Mouse (Mus musculus) frontal cortex, adult 2 months (tissue): ENCODE measurements around the gene Obscn. TPM values are rescaled to one million over a fixed set of nuclear protein-coding genes. Genes with fewer than 3 reads are reported as not detected.

Source experiments
- DNase-seq, 2 experiments: peaks; one replicate each; pipeline ENCODE4 v3.0.0; 2022; ENCODE audit warnings: low spot score in 1 of 2; ENCODE audit errors: extremely low spot score in 1 of 2
- polyA plus RNA-seq: library from polyadenylated mRNA; depleted of rRNA; stranded (reverse); fragments of >200 nt; gene quantifications from 2 replicates; pipeline ENCODE4 v1.2.3, GENCODE M21; 2012; rRNA removed

Gene Obscn
- polyA plus RNA-seq, 1 experiment: 1.1 TPM

- peak; percentile 86 to 93 for DNase-seq
Measured at GRCm38 (mm10) chr11:58948542-58949479, 187.4 kb downstream of the Obscn start, which contains the start of gene Hist3h2ba. Gene Hist3h2ba, plus strand, starts transcription at chr11:58948920.

GRCm38 (mm10) chr11:58947798-58948528, 188.2 kb downstream of the Obscn start:
- DNase-seq: peak in 1 of 2 experiments; percentile 75

- DNase-seq: no peak
Measured at GRCm38 (mm10) chr11:58947306-58947705, 188.9 kb downstream of the Obscn start.

Other genes with a start within 250 kb of the Obscn start
- 6.3 and 6.4 TPM in 2 replicates for gene Zfp39, start 232.2 kb downstream of the Obscn start, polyA plus RNA-seq
- gene Btnl10, start 218.5 kb downstream of the Obscn start, polyA plus RNA-seq: 0.19 and 0.26 TPM in 2 replicates
- 554 and 589 TPM in 2 replicates for gene Rnf187, start 197.5 kb downstream of the Obscn start, polyA plus RNA-seq
- 174 and 184 TPM in 2 replicates for gene Hist3h2ba, start 187.5 kb downstream of the Obscn start, polyA plus RNA-seq
- gene Hist3h2a, start 181.7 kb downstream of the Obscn start, polyA plus RNA-seq: 54.3 and 57.7 TPM in 2 replicates
- gene Trim17, start 181.7 kb downstream of the Obscn start, polyA plus RNA-seq: 7.8 and 9.7 TPM in 2 replicates
- 26.2 and 28.4 TPM in 2 replicates for gene Trim11, start 158.3 kb downstream of the Obscn start, polyA plus RNA-seq
- 6.4 and 7.0 TPM in 2 replicates for gene Iba57, start 27.3 kb upstream of the Obscn start, polyA plus RNA-seq
- gene Gjc2, start 46.8 kb upstream of the Obscn start, polyA plus RNA-seq: 13.8 and 16.7 TPM in 2 replicates
- 232 and 250 TPM in 2 replicates for gene Guk1, start 55.8 kb upstream of the Obscn start, polyA plus RNA-seq
- gene Mrpl55, start 66.1 kb upstream of the Obscn start, polyA plus RNA-seq: 48.7 and 58.2 TPM in 2 replicates
- 33.2 and 35.6 TPM in 2 replicates for gene 2310033P09Rik, start 71.9 kb upstream of the Obscn start, polyA plus RNA-seq
- gene Arf1, start 91.9 kb upstream of the Obscn start, polyA plus RNA-seq: 593 and 603 TPM in 2 replicates
- 0.04 TPM in 1 of 2 replicates, not detected in the other for gene Wnt3a, start 154.3 kb upstream of the Obscn start, polyA plus RNA-seq
- gene Wnt9a, start 170.5 kb upstream of the Obscn start, polyA plus RNA-seq: 9.4 and 12.2 TPM in 2 replicates
- 0.11 and 0.12 TPM in 2 replicates for gene Prss38, start 239.3 kb upstream of the Obscn start, polyA plus RNA-seq